Mouse (Mus musculus) limb, embryonic 13.5 days (tissue): ENCODE measurements around the gene Stxbp3. TPM values are rescaled to one million over a fixed set of nuclear protein-coding genes. Genes with fewer than 3 reads are reported as not detected.

Source experiments
- ATAC-seq: fragments of 200-750 bp; cut with Nextera tagmentation; 2 replicates; pipeline ENCODE4 v1.8.0; 2017; ENCODE audit warnings: low read depth, moderate number of reproducible peaks, moderate TSS enrichment; ENCODE audit not compliant: low FRiP score
- H3K27ac ChIP-seq: fragments of 300-500 bp; sonication (generic); 2 replicates; pipeline ENCODE4 v1.5.1; 2015; ENCODE audit warnings: inconsistent platforms, mild to moderate bottlenecking, moderate library complexity
- H3K27me3 ChIP-seq: fragments of 300-500 bp; sonication (generic); 2 replicates; pipeline ENCODE4 v1.6.1; 2015; ENCODE audit warnings: mild to moderate bottlenecking, inconsistent platforms
- H3K36me3 ChIP-seq: fragments of 300-500 bp; sonication (generic); 2 replicates; pipeline ENCODE4 v1.6.1; 2015; ENCODE audit warnings: inconsistent platforms, mild to moderate bottlenecking, moderate library complexity
- H3K4me1 ChIP-seq: fragments of 300-500 bp; sonication (generic); 2 replicates; pipeline ENCODE4 v1.6.1; 2015; ENCODE audit warnings: inconsistent platforms
- H3K4me2 ChIP-seq: fragments of 300-500 bp; sonication (generic); replicated peaks from 2 replicates; pipeline ENCODE4 v1.6.1; 2015; ENCODE audit warnings: inconsistent platforms, mild to moderate bottlenecking, moderate library complexity
- H3K4me3 ChIP-seq: fragments of 300-500 bp; sonication (generic); 2 replicates; pipeline ENCODE4 v1.5.1; 2015; ENCODE audit warnings: moderate library complexity, mild to moderate bottlenecking, inconsistent platforms
- H3K9ac ChIP-seq: fragments of 300-500 bp; sonication (generic); 2 replicates; pipeline ENCODE4 v1.6.1; 2015; ENCODE audit warnings: mild to moderate bottlenecking, inconsistent platforms
- H3K9me3 ChIP-seq: fragments of 300-500 bp; sonication (generic); 2 replicates; pipeline ENCODE4 v1.6.1; 2016; ENCODE audit warnings: inconsistent platforms
- WGBS: fragments of 180-500 bp; shearing (Covaris S2); methylation state at CpG from one replicate; pipeline ENCODE4 v1.1.7; 2015; 5-methylcytosine and 5-hydroxymethylcytosine counted together
- polyA plus RNA-seq: library from polyadenylated mRNA; unstranded; fragments of >200 nt; fragmentation: Nextera tagmentation; extraction: Ambion mirVana; gene quantifications from 2 replicates; pipeline ENCODE4 v1.2.1, GENCODE M21; 2015

Gene Stxbp3
- polyA plus RNA-seq, 1 experiment from 2014 or later: 38.8 TPM

GRCm38 (mm10) chr3:108791054-108791706, 49.1 kb downstream of the Stxbp3 start:
- no peak overlapping the region for H3K4me2 ChIP-seq
- peak; percentile 57 for ATAC-seq
- 23% methylated on average over 7 of the region's 7 CpGs for WGBS
- no peak overlapping the region for H3K9ac ChIP-seq
- peaks cover 55% of the 10 kb centered on the region for H3K4me1 ChIP-seq
- no peaks in the 10 kb centered on the region for H3K27me3 ChIP-seq
- no peaks in the 10 kb centered on the region for H3K9me3 ChIP-seq
- no peak overlapping the region for H3K4me3 ChIP-seq
- peak overlapping the region; percentile 74 for H3K27ac ChIP-seq
- H3K36me3 ChIP-seq: peaks cover 13% of the 10 kb centered on the region

- peaks cover 13% of the 10 kb centered on the region for H3K36me3 ChIP-seq
- H3K27ac ChIP-seq: peak overlapping the region; percentile 74
- H3K9me3 ChIP-seq: peaks cover 3% of the 10 kb centered on the region; the same call in 1 of the 2 replicates
- peaks cover 55% of the 10 kb centered on the region for H3K4me1 ChIP-seq
- 79% methylated on average over 3 of the region's 3 CpGs for WGBS
- no peak for ATAC-seq
- H3K27me3 ChIP-seq: no peaks in the 10 kb centered on the region
- H3K9ac ChIP-seq: no peak overlapping the region; the same call in 1 of the 2 replicates
- H3K4me2 ChIP-seq: no peak overlapping the region
- no peak overlapping the region for H3K4me3 ChIP-seq
Measured at GRCm38 (mm10) chr3:108790499-108790898, 49.8 kb downstream of the Stxbp3 start.

DNA sequence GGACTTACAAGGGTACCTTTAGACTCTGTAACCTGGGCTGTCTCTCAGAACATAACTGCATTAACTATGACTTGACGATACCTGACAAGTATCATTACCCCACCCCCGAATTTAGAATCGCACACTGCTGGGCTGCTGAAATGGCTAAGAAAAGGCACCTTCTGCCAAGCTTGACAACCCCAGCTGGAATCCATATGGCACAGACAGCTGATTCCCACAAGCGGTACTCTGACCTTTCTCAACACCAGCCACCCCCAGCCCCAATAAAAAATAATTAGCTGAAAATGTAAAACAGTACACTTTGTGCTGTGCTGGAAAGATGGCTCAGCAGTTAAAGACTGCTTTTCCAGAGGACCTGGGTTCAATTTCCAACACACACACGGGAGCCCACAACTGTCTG, 51.0 kb downstream of the Stxbp3 start:
- Histone ChIP-seq H3K4me1 (peaks cover 55% of the 10 kb centered on the region), H3K36me3 (peaks cover 18% of the 10 kb centered on the region), H3K9me3 (peaks cover 14% of the 10 kb centered on the region), H3K27ac (no peak overlapping the region; the same call in 1 of the 2 replicates), H3K9ac (no peak overlapping the region), H3K4me2 (no peak overlapping the region), H3K4me3 (no peak overlapping the region), H3K27me3 (no peaks in the 10 kb centered on the region)
- ATAC-seq: 0 out of 2 replicates have a peak, but pooled peaks have one; percentile 34
- WGBS: 15% methylated on average over 5 of the region's 5 CpGs

- H3K4me1 ChIP-seq: peaks cover 53% of the 10 kb centered on the region
- H3K27me3 ChIP-seq: no peaks in the 10 kb centered on the region
- H3K9me3 ChIP-seq: peaks cover 14% of the 10 kb centered on the region
- WGBS: 80% methylated on average over 4 of the region's 4 CpGs
- no peak overlapping the region for H3K4me3 ChIP-seq
- no peak overlapping the region for H3K9ac ChIP-seq
- peak overlapping the region; percentile 29; the same call in 1 of the 2 replicates for H3K27ac ChIP-seq
- peaks cover 12% of the 10 kb centered on the region for H3K36me3 ChIP-seq
- no peak for ATAC-seq
- no peak overlapping the region for H3K4me2 ChIP-seq
Measured at GRCm38 (mm10) chr3:108788455-108788794, 51.9 kb downstream of the Stxbp3 start.

DNA sequence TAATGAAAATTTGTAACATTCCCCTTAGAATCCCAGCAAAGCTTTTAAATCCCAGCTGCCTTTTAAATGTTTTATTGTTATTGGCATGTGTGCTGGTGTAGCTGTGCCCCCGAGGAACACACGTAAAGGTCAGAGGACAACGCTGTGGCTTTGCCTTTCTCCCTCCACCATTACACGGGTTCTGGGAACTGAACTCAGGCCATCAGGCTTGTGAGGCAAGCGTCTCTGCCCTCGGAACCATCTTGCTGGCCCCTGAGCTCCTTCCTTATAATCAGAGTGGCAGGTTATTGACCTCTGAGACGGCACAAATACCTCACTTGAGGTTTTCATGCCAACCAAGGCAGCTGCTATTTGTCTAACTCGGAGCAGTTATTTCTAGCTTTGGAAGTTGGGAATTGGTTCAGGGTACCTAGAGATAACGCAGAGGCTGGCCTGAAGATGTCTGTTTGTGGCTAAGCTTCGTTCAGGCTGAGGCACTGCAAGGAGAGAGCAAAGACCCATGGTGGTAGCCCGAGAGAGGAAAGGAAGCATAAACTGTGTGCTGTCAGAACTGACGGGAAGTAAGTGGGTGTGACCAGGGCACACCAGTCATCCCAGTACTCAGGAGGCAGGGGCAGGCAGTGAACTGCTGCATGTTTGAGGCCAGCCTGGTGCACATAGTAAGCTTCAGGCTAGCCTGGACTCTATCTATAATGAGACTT, 52.4 kb downstream of the Stxbp3 start:
- Histone ChIP-seq H3K4me1 (peaks cover 54% of the 10 kb centered on the region), H3K36me3 (peaks cover 12% of the 10 kb centered on the region), H3K9ac (no peak overlapping the region), H3K27ac (peak overlapping the region; percentile 29; the same call in 1 of the 2 replicates), H3K4me3 (no peak overlapping the region), H3K27me3 (no peaks in the 10 kb centered on the region), H3K9me3 (peaks cover 14% of the 10 kb centered on the region), H3K4me2 (no peak overlapping the region)
- no peak for ATAC-seq
- 20% methylated on average over 12 of the region's 12 CpGs for WGBS

- Histone ChIP-seq H3K4me3 (no peak overlapping the region), H3K27me3 (no peaks in the 10 kb centered on the region), H3K4me1 (peaks cover 53% of the 10 kb centered on the region), H3K36me3 (peaks cover 5% of the 10 kb centered on the region; the same call in 1 of the 2 replicates), H3K9ac (no peak overlapping the region), H3K4me2 (no peak overlapping the region), H3K9me3 (peaks cover 14% of the 10 kb centered on the region), H3K27ac (no peak overlapping the region)
- 86% methylated on average over 6 of the region's 6 CpGs for WGBS
- no peak for ATAC-seq
Measured at GRCm38 (mm10) chr3:108786520-108786919, 53.8 kb downstream of the Stxbp3 start.

DNA sequence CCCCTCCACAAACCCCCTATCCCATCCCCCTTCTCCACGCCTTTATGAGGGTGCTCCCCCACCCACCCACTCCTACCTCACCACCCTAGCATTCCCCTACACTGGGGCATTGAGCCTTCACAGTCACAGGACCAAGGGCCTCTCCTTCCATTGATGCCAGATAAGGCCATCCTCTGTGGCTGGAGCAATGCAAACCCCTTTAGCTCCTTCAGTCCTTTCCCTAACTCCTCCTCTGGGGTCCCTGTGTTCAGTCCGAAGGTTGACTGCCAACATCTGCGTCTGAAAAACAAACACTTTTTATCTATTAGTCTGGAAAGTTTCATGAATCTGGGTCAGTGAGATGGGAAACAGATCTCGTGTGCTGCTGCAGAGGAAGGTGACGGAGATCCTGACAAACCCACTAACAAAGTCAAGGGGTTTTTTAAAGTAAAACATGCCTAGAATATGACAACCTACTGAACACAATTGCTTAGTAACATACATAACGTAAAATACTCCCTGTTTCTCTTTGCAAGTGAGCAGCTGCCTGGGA, 57.9 kb downstream of the Stxbp3 start:
- Histone ChIP-seq H3K27me3 (no peaks in the 10 kb centered on the region), H3K27ac (peak overlapping the region; percentile 77), H3K4me1 (peaks cover 32% of the 10 kb centered on the region), H3K36me3 (peaks cover 5% of the 10 kb centered on the region; the same call in 1 of the 2 replicates), H3K9ac (no peak overlapping the region), H3K9me3 (peaks cover 14% of the 10 kb centered on the region), H3K4me2 (0 out of 2 replicates have a peak overlapping the region, but pooled peaks have one; percentile 9), H3K4me3 (no peak overlapping the region)
- ATAC-seq: no peak
- 33% methylated on average over 6 of the region's 6 CpGs for WGBS

GRCm38 (mm10) chr3:108781884-108782270, 58.4 kb downstream of the Stxbp3 start:
- WGBS: 66% methylated on average over 5 of the region's 5 CpGs
- no peak for ATAC-seq

GRCm38 (mm10) chr3:108781238-108781883, 59.0 kb downstream of the Stxbp3 start:
- Histone ChIP-seq H3K9me3 (peaks cover 14% of the 10 kb centered on the region), H3K4me1 (peaks cover 28% of the 10 kb centered on the region), H3K9ac (no peak overlapping the region), H3K27me3 (no peaks in the 10 kb centered on the region), H3K36me3 (peaks cover 5% of the 10 kb centered on the region; the same call in 1 of the 2 replicates), H3K4me3 (no peak overlapping the region), H3K4me2 (peak overlapping the region; percentile 11; the same call in 1 of the 2 replicates), H3K27ac (peak overlapping the region; percentile 73)
- WGBS: 39% methylated on average over 10 of the region's 10 CpGs
- peak; percentile 71 for ATAC-seq

More at GRCm38 (mm10) chr3:108781884-108782270, 58.4 kb downstream of the Stxbp3 start:
- Histone ChIP-seq H3K36me3 (peaks cover 5% of the 10 kb centered on the region; the same call in 1 of the 2 replicates), H3K4me2 (no peak overlapping the region), H3K4me3 (no peak overlapping the region), H3K27ac (peak overlapping the region; percentile 73; the same call in 1 of the 2 replicates), H3K4me1 (peaks cover 28% of the 10 kb centered on the region), H3K9ac (no peak overlapping the region), H3K9me3 (peaks cover 14% of the 10 kb centered on the region), H3K27me3 (no peaks in the 10 kb centered on the region)

DNA sequence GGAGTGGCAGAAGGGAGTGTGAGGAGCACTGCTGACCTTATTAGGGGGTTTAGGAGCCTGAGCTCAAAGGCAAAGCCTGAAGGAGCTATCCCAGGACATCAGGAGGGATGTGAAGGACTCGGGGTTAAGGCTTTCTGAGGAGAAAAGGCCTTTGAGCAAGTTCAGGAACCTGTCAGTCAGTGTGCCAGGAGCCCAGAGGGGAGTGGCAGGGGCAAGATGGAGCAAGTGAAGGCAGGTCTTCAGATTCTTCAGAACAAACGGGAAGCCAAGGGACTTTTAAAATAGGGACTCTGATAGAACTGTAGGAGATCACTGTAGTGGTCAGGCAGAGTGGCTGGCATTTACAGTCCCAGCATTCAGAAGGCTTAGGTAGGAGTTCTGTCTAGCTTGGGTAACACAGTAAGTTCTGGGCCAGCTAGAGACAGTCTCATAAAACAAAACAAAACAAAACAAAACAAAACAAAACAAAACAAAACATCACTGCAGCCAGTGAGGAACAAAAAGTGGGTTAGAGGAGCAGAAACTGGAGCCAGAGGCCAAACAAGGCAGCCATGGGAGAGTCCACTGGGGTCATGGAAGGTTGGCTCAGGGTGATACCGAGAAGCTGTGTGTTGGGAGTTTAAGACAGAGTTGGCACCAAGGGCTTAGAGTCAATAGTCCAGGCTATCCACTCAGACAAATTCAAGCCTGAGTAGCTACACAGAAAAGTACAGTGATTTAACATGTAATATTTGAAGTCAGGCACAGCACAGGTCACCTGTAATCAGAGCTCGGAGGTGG, 61.4 kb downstream of the Stxbp3 start:
- no peak overlapping the region for H3K4me3 ChIP-seq
- no peak for ATAC-seq
- WGBS: 71% methylated on average over 4 of the region's 4 CpGs

GRCm38 (mm10) chr3:108772811-108773210, 67.5 kb downstream of the Stxbp3 start:
- Histone ChIP-seq H3K9ac (no peak overlapping the region), H3K4me1 (peaks cover 35% of the 10 kb centered on the region), H3K4me3 (no peak overlapping the region), H3K9me3 (no peaks in the 10 kb centered on the region), H3K27me3 (0 out of 2 replicates have a peak, but pooled peaks cover 2% of the 10 kb centered on the region), H3K36me3 (no peaks in the 10 kb centered on the region), H3K4me2 (no peak overlapping the region), H3K27ac (no peak overlapping the region)
- WGBS: 78% methylated on average over 3 of the region's 3 CpGs
- no peak for ATAC-seq

More for the DNA sequence above, 61.4 kb downstream of the Stxbp3 start:
- H3K4me1 ChIP-seq: peaks cover 28% of the 10 kb centered on the region
- H3K4me2 ChIP-seq: no peak overlapping the region
- H3K27ac ChIP-seq: no peak overlapping the region
- 0 out of 2 replicates have a peak, but pooled peaks cover 2% of the 10 kb centered on the region for H3K27me3 ChIP-seq
- no peak overlapping the region for H3K9ac ChIP-seq
- H3K9me3 ChIP-seq: no peaks in the 10 kb centered on the region
- no peaks in the 10 kb centered on the region for H3K36me3 ChIP-seq
